Mouse (Mus musculus): ENCODE results near the gene Mxi1. TPM values are rescaled to one million over a fixed set of nuclear protein-coding genes. Genes with fewer than 3 reads are reported as not detected.
"Not testable (repeated sequence)": the region's sequence is repeated elsewhere in the genome, so short reads cannot be mapped to it uniquely, and the experiment has no call there.

Mxi1 gene
- polyA plus RNA-seq, 1 experiment from 2014 or later, result 59.0 TPM

- 73% methylated on average over 3 of the region's 3 CpGs for WGBS
- H3K27me3 ChIP-seq (ENCODE audit: control insufficient read depth, insufficient read depth, low read length); H3K36me3 ChIP-seq (ENCODE audit: control insufficient read depth, insufficient read depth, low read length); H3K27ac ChIP-seq (ENCODE audit: low read depth, low read length); H3K4me3 ChIP-seq (ENCODE audit: low read depth, low read length); H3K9me3 ChIP-seq (ENCODE audit: control insufficient read depth, low read length); DNase-seq (ENCODE audit: low spot score, missing footprints); H3K9ac ChIP-seq (ENCODE audit: low read length); H3K4me1 ChIP-seq (ENCODE audit: control insufficient read depth, insufficient read depth, low read length); ATAC-seq (ENCODE audit: low FRiP score); H3K4me2 ChIP-seq: not testable (repeated sequence)
Measured at GRCm38 (mm10) chr19:53394956-53395355, 84.6 kb downstream of the Mxi1 start.

- not testable (repeated sequence) for H3K27ac ChIP-seq (ENCODE audit: low read depth, low read length); DNase-seq (ENCODE audit: low spot score, missing footprints); H3K4me1 ChIP-seq (ENCODE audit: control insufficient read depth, insufficient read depth, low read length); H3K4me2 ChIP-seq; ATAC-seq (ENCODE audit: low FRiP score); H3K9me3 ChIP-seq (ENCODE audit: control insufficient read depth, low read length); H3K9ac ChIP-seq (ENCODE audit: low read length); H3K27me3 ChIP-seq (ENCODE audit: control insufficient read depth, insufficient read depth, low read length); H3K4me3 ChIP-seq (ENCODE audit: low read depth, low read length); H3K36me3 ChIP-seq (ENCODE audit: control insufficient read depth, insufficient read depth, low read length)
- WGBS, result 48% methylated on average over 5 of the region's 5 CpGs
Measured at GRCm38 (mm10) chr19:53395805-53396204, 85.5 kb downstream of the Mxi1 start.

- WGBS, result 90% methylated on average over 12 of the region's 12 CpGs
- Histone ChIP-seq H3K4me1 (ENCODE audit: control insufficient read depth, insufficient read depth, low read length) (no peaks in the 10 kb centered on the region; the same call in 1 of the 2 replicates), H3K27ac (ENCODE audit: low read depth, low read length) (no peak overlapping the region), H3K9ac (ENCODE audit: low read length) (no peak overlapping the region), H3K4me3 (ENCODE audit: low read depth, low read length) (no peak overlapping the region), H3K9me3 (ENCODE audit: control insufficient read depth, low read length) (no peaks in the 10 kb centered on the region), H3K36me3 (ENCODE audit: control insufficient read depth, insufficient read depth, low read length) (no peaks in the 10 kb centered on the region), H3K27me3 (ENCODE audit: control insufficient read depth, insufficient read depth, low read length) (no peaks in the 10 kb centered on the region), H3K4me2 (no peak overlapping the region)
- no peak for DNase-seq (ENCODE audit: low spot score, missing footprints)
- ATAC-seq (ENCODE audit: low FRiP score), result no peak
Measured at GRCm38 (mm10) chr19:53397451-53398233, 87.3 kb downstream of the Mxi1 start.

GRCm38 (mm10) chr19:53399213-53399612 is 88.9 kb downstream of the Mxi1 start:
- no peaks in the 10 kb centered on the region for H3K4me1 ChIP-seq (ENCODE audit: control insufficient read depth, insufficient read depth, low read length)
- H3K9ac ChIP-seq (ENCODE audit: low read length), result no peak overlapping the region
- no peaks in the 10 kb centered on the region for H3K36me3 ChIP-seq (ENCODE audit: control insufficient read depth, insufficient read depth, low read length)
- H3K4me3 ChIP-seq (ENCODE audit: low read depth, low read length), result no peak overlapping the region
- WGBS, result 87% methylated on average over 4 of the region's 4 CpGs
- H3K27ac ChIP-seq (ENCODE audit: low read depth, low read length), result no peak overlapping the region
- H3K9me3 ChIP-seq (ENCODE audit: control insufficient read depth, low read length), result no peaks in the 10 kb centered on the region
- no peak for ATAC-seq (ENCODE audit: low FRiP score)
- DNase-seq (ENCODE audit: low spot score, missing footprints), result no peak
- H3K27me3 ChIP-seq (ENCODE audit: control insufficient read depth, insufficient read depth, low read length), result no peaks in the 10 kb centered on the region
- no peak overlapping the region for H3K4me2 ChIP-seq

- 86% methylated on average over 16 of the region's 16 CpGs for WGBS
- Histone ChIP-seq H3K4me3 (ENCODE audit: low read depth, low read length) (no peak overlapping the region), H3K27me3 (ENCODE audit: control insufficient read depth, insufficient read depth, low read length) (no peaks in the 10 kb centered on the region), H3K4me1 (ENCODE audit: control insufficient read depth, insufficient read depth, low read length) (no peaks in the 10 kb centered on the region), H3K36me3 (ENCODE audit: control insufficient read depth, insufficient read depth, low read length) (no peaks in the 10 kb centered on the region), H3K27ac (ENCODE audit: low read depth, low read length) (no peak overlapping the region), H3K4me2 (no peak overlapping the region), H3K9me3 (ENCODE audit: control insufficient read depth, low read length) (no peaks in the 10 kb centered on the region), H3K9ac (ENCODE audit: low read length) (no peak overlapping the region)
- no peak for DNase-seq (ENCODE audit: low spot score, missing footprints)
- no peak for ATAC-seq (ENCODE audit: low FRiP score)
Measured at GRCm38 (mm10) chr19:53400332-53401110, 90.2 kb downstream of the Mxi1 start.

GRCm38 (mm10) chr19:53402741-53403432 is 92.6 kb downstream of the Mxi1 start:
- no peaks in the 10 kb centered on the region for H3K4me1 ChIP-seq (ENCODE audit: control insufficient read depth, insufficient read depth, low read length)
- H3K36me3 ChIP-seq (ENCODE audit: control insufficient read depth, insufficient read depth, low read length), result no peaks in the 10 kb centered on the region
- no peak overlapping the region for H3K27ac ChIP-seq (ENCODE audit: low read depth, low read length)
- no peaks in the 10 kb centered on the region for H3K9me3 ChIP-seq (ENCODE audit: control insufficient read depth, low read length)
- H3K4me2 ChIP-seq, result no peak overlapping the region
- DNase-seq (ENCODE audit: low spot score, missing footprints), result no peak
- H3K4me3 ChIP-seq (ENCODE audit: low read depth, low read length), result no peak overlapping the region
- no peaks in the 10 kb centered on the region for H3K27me3 ChIP-seq (ENCODE audit: control insufficient read depth, insufficient read depth, low read length)
- ATAC-seq (ENCODE audit: low FRiP score), result no peak
- 52% methylated on average over 12 of the region's 12 CpGs for WGBS
- no peak overlapping the region for H3K9ac ChIP-seq (ENCODE audit: low read length)

- 95% methylated on average over 10 of the region's 10 CpGs for WGBS
- ATAC-seq (ENCODE audit: low FRiP score) (no peak), DNase-seq (ENCODE audit: low spot score, missing footprints) (no peak)
Measured at GRCm38 (mm10) chr19:53404219-53404836, 94.0 kb downstream of the Mxi1 start.

GRCm38 (mm10) chr19:53404837-53405356 is 94.6 kb downstream of the Mxi1 start:
- DNase-seq (ENCODE audit: low spot score, missing footprints), result no peak
- Histone ChIP-seq H3K4me1 (ENCODE audit: control insufficient read depth, insufficient read depth, low read length) (no peaks in the 10 kb centered on the region), H3K4me3 (ENCODE audit: low read depth, low read length) (no peak overlapping the region), H3K4me2 (no peak overlapping the region), H3K36me3 (ENCODE audit: control insufficient read depth, insufficient read depth, low read length) (no peaks in the 10 kb centered on the region), H3K9ac (ENCODE audit: low read length) (no peak overlapping the region), H3K9me3 (ENCODE audit: control insufficient read depth, low read length) (no peaks in the 10 kb centered on the region), H3K27me3 (ENCODE audit: control insufficient read depth, insufficient read depth, low read length) (no peaks in the 10 kb centered on the region), H3K27ac (ENCODE audit: low read depth, low read length) (no peak overlapping the region)
- WGBS, result 84% methylated on average over 18 of the region's 18 CpGs
- ATAC-seq (ENCODE audit: low FRiP score), result no peak

More at GRCm38 (mm10) chr19:53404219-53404836, 94.0 kb downstream of the Mxi1 start:
- no peak overlapping the region for H3K9ac ChIP-seq (ENCODE audit: low read length)
- H3K9me3 ChIP-seq (ENCODE audit: control insufficient read depth, low read length), result no peaks in the 10 kb centered on the region
- no peaks in the 10 kb centered on the region for H3K4me1 ChIP-seq (ENCODE audit: control insufficient read depth, insufficient read depth, low read length)
- no peak overlapping the region for H3K4me3 ChIP-seq (ENCODE audit: low read depth, low read length)
- no peak overlapping the region for H3K4me2 ChIP-seq
- H3K27me3 ChIP-seq (ENCODE audit: control insufficient read depth, insufficient read depth, low read length), result no peaks in the 10 kb centered on the region
- H3K36me3 ChIP-seq (ENCODE audit: control insufficient read depth, insufficient read depth, low read length), result no peaks in the 10 kb centered on the region
- H3K27ac ChIP-seq (ENCODE audit: low read depth, low read length), result no peak overlapping the region

Data from midbrain, embryonic 11.5 days (tissue).